Mouse (Mus musculus) embryonic fibroblast, embryonic 13.5 days (primary cell): ENCODE results near the gene Sdccag8.

ENCODE experiments used
- CTCF ChIP-seq: IDR thresholded peaks from 2 replicates; pipeline ENCODE4 v1.5.1; 2011; ENCODE audit warnings: mild to moderate bottlenecking, control low read depth, low read length, moderate library complexity, borderline replicate concordance; ENCODE audit not compliant: insufficient read depth
- POLR2A ChIP-seq: IDR thresholded peaks from 2 replicates; pipeline ENCODE4 v1.6.1; 2011; ENCODE audit warnings: low read depth, mild to moderate bottlenecking, control low read depth, low read length, moderate library complexity

GRCm38 (mm10) chr1:176832607-176833006 is 18.1 kb downstream of the Sdccag8 start:
- TF ChIP-seq CTCF (no peak), POLR2A (no peak)
